Mouse (Mus musculus) thymus, adult 2 months (tissue): ENCODE data around the gene Zfand3.

ENCODE experiments used
- CTCF ChIP-seq: fragments of 200-500 bp; IDR thresholded peaks from 2 replicates; pipeline ENCODE4 v1.5.1; 2012; ENCODE audit warnings: mild to moderate bottlenecking, control low read depth, low read length, moderate library complexity, borderline replicate concordance; ENCODE audit not compliant: control insufficient read depth, poor library complexity, insufficient read depth; ENCODE audit errors: extremely low read depth
- POLR2A ChIP-seq: fragments of 200-500 bp; IDR thresholded peaks from 2 replicates; pipeline ENCODE4 v1.6.1; 2012; ENCODE audit warnings: mild to moderate bottlenecking, low read length, control low read depth, moderate library complexity; ENCODE audit not compliant: control insufficient read depth, poor library complexity, insufficient read depth; ENCODE audit errors: extremely low read depth

GRCm38 (mm10) chr17:30253924-30254323 is 249.4 kb downstream of the Zfand3 start:
- TF ChIP-seq CTCF (no peak), POLR2A (no peak)
